Mouse (Mus musculus): Measurements from ENCODE around the gene Gm1113. TPM values are rescaled to one million over a fixed set of nuclear protein-coding genes. Genes with fewer than 3 reads are reported as not detected.
A peak's percentile ranks its signal among the peaks of the same experiment; 100 is the strongest.

The Gm1113 gene
- polyA plus RNA-seq, 1 experiment from 2014 or later = not detected

DNA sequence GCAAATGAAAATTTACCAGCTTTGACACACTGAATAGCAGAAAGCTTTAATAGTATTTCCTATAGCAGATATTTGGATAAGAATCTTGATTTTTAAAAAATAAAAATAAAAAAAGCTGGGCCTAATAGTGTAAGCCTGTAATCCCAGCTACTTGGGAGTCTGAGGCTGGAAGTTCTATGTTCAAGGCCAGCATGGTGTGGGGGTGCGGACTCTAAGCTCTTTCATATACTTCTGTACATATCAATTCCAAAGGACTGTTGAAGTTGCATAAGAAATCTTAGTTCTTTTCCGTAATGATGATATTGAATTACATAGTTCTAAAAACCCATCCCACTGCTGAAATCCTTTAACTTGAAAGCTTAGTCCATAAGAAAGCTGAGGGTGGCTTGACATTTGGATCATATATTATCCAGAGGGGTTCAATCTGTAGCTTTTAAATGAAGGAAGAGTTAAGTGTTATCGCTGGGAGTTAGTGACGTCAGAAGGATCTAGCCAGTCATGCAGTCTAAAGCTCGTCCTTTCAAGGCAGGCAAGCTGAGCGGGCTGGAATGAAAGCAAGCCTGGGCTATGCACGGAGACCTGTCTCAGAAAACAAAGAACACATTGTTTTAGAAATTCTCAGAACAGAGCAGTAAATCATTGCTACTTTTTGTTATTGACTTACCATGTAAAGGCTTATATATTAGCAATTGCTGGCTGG lies 24.9 kb downstream of the Gm1113 start:
- Histone ChIP-seq H3K9ac (ENCODE audit: low read depth, low read length) (no peak overlapping the region), H3K27me3 (replicated peaks; ENCODE audit: control insufficient read depth, insufficient read depth, low read length) (no peaks in the 10 kb centered on the region), H3K4me3 (ENCODE audit: low read length) (no peak overlapping the region), H3K4me1 (ENCODE audit: control insufficient read depth, insufficient read depth, low read length) (no peaks in the 10 kb centered on the region), H3K9me3 (ENCODE audit: control insufficient read depth, low read length) (no peaks in the 10 kb centered on the region), H3K4me2 (ENCODE audit: low read depth, low read length) (no peak overlapping the region), H3K36me3 (ENCODE audit: control insufficient read depth, insufficient read depth, low read length) (no peaks in the 10 kb centered on the region), H3K27ac (ENCODE audit: low read length) (peak overlapping the region; percentile 26; the same call in 1 of the 2 replicates)
- peak; percentile 91 for ATAC-seq
- WGBS = 47% methylated on average over 7 of the region's 7 CpGs

DNA sequence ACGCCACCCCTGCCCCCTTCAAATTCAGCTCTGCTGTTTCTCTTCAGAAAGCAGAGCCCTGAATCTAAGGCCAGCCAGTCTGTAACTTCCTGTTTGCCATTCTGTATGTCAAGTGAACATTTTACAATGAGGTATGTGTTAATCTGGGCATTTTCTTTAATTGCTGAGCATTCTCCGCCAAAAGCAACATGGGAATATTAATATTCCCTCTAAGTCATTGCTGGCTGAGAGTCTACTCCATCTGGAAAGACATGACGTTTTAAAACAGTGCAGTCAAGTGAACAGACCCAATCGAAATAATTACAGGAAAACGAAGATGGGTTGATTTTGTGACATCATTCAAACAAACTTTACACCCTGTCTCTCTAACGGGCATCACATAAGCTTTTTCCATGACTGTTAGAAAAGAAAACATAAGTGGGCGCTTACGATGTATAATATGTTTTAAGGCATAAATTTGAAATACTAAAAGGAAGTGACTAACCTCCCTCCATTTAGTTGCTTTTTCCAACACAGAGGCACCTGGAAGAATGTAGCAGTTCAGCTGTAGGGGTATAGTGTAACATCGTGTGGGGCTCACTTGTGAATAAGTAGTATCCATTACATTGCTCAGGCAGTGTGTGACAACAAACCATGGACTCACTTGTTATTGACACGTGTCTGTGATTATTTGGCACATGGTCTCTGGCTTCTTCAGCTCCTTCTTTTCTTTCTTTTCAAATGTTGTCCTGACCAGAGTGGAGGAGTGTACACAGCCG lies 26.8 kb downstream of the Gm1113 start:
- H3K9ac ChIP-seq (ENCODE audit: low read depth, low read length) = no peak overlapping the region
- H3K4me3 ChIP-seq (ENCODE audit: low read length) = no peak overlapping the region
- H3K36me3 ChIP-seq (ENCODE audit: control insufficient read depth, insufficient read depth, low read length) = 0 out of 2 replicates have a peak, but pooled peaks cover 2% of the 10 kb centered on the region
- no peaks in the 10 kb centered on the region for H3K4me1 ChIP-seq (ENCODE audit: control insufficient read depth, insufficient read depth, low read length)
- H3K9me3 ChIP-seq (ENCODE audit: control insufficient read depth, low read length) = no peaks in the 10 kb centered on the region
- 84% methylated on average over 11 of the region's 11 CpGs for WGBS
- no peaks in the 10 kb centered on the region for H3K27me3 ChIP-seq (replicated peaks; ENCODE audit: control insufficient read depth, insufficient read depth, low read length)
- H3K27ac ChIP-seq (ENCODE audit: low read length) = no peak overlapping the region
- H3K4me2 ChIP-seq (ENCODE audit: low read depth, low read length) = no peak overlapping the region
- ATAC-seq = no peak

- Histone ChIP-seq H3K9ac (ENCODE audit: low read depth, low read length) (no peak overlapping the region), H3K4me1 (ENCODE audit: control insufficient read depth, insufficient read depth, low read length) (no peaks in the 10 kb centered on the region), H3K36me3 (ENCODE audit: control insufficient read depth, insufficient read depth, low read length) (0 out of 2 replicates have a peak, but pooled peaks cover 2% of the 10 kb centered on the region), H3K4me3 (ENCODE audit: low read length) (no peak overlapping the region), H3K9me3 (ENCODE audit: control insufficient read depth, low read length) (no peaks in the 10 kb centered on the region), H3K4me2 (ENCODE audit: low read depth, low read length) (no peak overlapping the region), H3K27me3 (replicated peaks; ENCODE audit: control insufficient read depth, insufficient read depth, low read length) (no peaks in the 10 kb centered on the region), H3K27ac (ENCODE audit: low read length) (no peak overlapping the region)
- 80% methylated on average over 4 of the region's 4 CpGs for WGBS
- ATAC-seq = no peak
Measured at GRCm38 (mm10) chr9:35488496-35488895, 29.6 kb downstream of the Gm1113 start.

DNA sequence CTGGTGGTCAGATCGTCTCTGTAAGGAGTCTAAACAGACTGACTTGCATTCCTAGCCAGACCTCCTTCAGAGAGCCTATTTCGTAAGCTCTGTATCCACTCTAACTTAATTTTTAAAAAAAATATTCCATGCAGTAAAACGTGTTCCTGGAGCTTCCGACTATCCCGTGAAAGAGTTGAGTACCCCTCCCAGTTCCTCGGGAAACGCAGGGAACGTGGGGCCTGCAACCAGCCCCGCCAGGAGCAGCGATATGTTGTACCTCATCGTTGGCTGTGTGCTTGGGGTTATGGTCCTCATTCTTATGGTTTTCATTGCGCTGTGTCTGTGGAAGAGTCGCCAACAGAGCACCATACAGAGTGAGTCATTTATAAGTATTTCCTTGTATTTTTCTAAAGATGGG lies 31.5 kb downstream of the Gm1113 start:
- no peak for ATAC-seq
- Histone ChIP-seq H3K9ac (ENCODE audit: low read depth, low read length) (no peak overlapping the region), H3K9me3 (ENCODE audit: control insufficient read depth, low read length) (no peaks in the 10 kb centered on the region), H3K4me2 (ENCODE audit: low read depth, low read length) (no peak overlapping the region), H3K4me3 (ENCODE audit: low read length) (no peak overlapping the region), H3K27ac (ENCODE audit: low read length) (no peak overlapping the region), H3K36me3 (ENCODE audit: control insufficient read depth, insufficient read depth, low read length) (0 out of 2 replicates have a peak, but pooled peaks cover 2% of the 10 kb centered on the region), H3K27me3 (replicated peaks; ENCODE audit: control insufficient read depth, insufficient read depth, low read length) (no peaks in the 10 kb centered on the region), H3K4me1 (ENCODE audit: control insufficient read depth, insufficient read depth, low read length) (no peaks in the 10 kb centered on the region)
- 77% methylated on average over 13 of the region's 13 CpGs for WGBS

- Histone ChIP-seq H3K27ac (ENCODE audit: low read length) (no peak overlapping the region), H3K4me3 (ENCODE audit: low read length) (no peak overlapping the region), H3K36me3 (ENCODE audit: control insufficient read depth, insufficient read depth, low read length) (0 out of 2 replicates have a peak, but pooled peaks cover 2% of the 10 kb centered on the region), H3K9me3 (ENCODE audit: control insufficient read depth, low read length) (no peaks in the 10 kb centered on the region), H3K27me3 (replicated peaks; ENCODE audit: control insufficient read depth, insufficient read depth, low read length) (no peaks in the 10 kb centered on the region), H3K4me2 (ENCODE audit: low read depth, low read length) (no peak overlapping the region), H3K4me1 (ENCODE audit: control insufficient read depth, insufficient read depth, low read length) (no peaks in the 10 kb centered on the region), H3K9ac (ENCODE audit: low read depth, low read length) (no peak overlapping the region)
- WGBS = 78% methylated on average over 3 of the region's 3 CpGs
- ATAC-seq = no peak
Measured at GRCm38 (mm10) chr9:35483949-35484348, 34.1 kb downstream of the Gm1113 start.

GRCm38 (mm10) chr9:35482014-35482898 lies 35.8 kb downstream of the Gm1113 start:
- no peaks in the 10 kb centered on the region for H3K9me3 ChIP-seq (ENCODE audit: control insufficient read depth, low read length)
- no peak for ATAC-seq
- H3K4me2 ChIP-seq (ENCODE audit: low read depth, low read length) = no peak overlapping the region
- H3K36me3 ChIP-seq (ENCODE audit: control insufficient read depth, insufficient read depth, low read length) = 0 out of 2 replicates have a peak, but pooled peaks cover 2% of the 10 kb centered on the region
- 62% methylated on average over 13 of the region's 13 CpGs for WGBS
- no peak overlapping the region for H3K9ac ChIP-seq (ENCODE audit: low read depth, low read length)
- H3K27me3 ChIP-seq (replicated peaks; ENCODE audit: control insufficient read depth, insufficient read depth, low read length) = no peaks in the 10 kb centered on the region
- no peaks in the 10 kb centered on the region for H3K4me1 ChIP-seq (ENCODE audit: control insufficient read depth, insufficient read depth, low read length)
- H3K4me3 ChIP-seq (ENCODE audit: low read length) = no peak overlapping the region
- no peak overlapping the region for H3K27ac ChIP-seq (ENCODE audit: low read length)

GRCm38 (mm10) chr9:35479456-35479855 lies 38.6 kb downstream of the Gm1113 start:
- Histone ChIP-seq H3K4me3 (ENCODE audit: low read length) (no peak overlapping the region), H3K27ac (ENCODE audit: low read length) (no peak overlapping the region), H3K9me3 (ENCODE audit: control insufficient read depth, low read length) (no peaks in the 10 kb centered on the region), H3K36me3 (ENCODE audit: control insufficient read depth, insufficient read depth, low read length) (no peaks in the 10 kb centered on the region; the same call in 1 of the 2 replicates), H3K4me2 (ENCODE audit: low read depth, low read length) (no peak overlapping the region), H3K9ac (ENCODE audit: low read depth, low read length) (no peak overlapping the region), H3K27me3 (replicated peaks; ENCODE audit: control insufficient read depth, insufficient read depth, low read length) (no peaks in the 10 kb centered on the region), H3K4me1 (ENCODE audit: control insufficient read depth, insufficient read depth, low read length) (no peaks in the 10 kb centered on the region)
- no peak for ATAC-seq
- 90% methylated on average over 6 of the region's 6 CpGs for WGBS

DNA sequence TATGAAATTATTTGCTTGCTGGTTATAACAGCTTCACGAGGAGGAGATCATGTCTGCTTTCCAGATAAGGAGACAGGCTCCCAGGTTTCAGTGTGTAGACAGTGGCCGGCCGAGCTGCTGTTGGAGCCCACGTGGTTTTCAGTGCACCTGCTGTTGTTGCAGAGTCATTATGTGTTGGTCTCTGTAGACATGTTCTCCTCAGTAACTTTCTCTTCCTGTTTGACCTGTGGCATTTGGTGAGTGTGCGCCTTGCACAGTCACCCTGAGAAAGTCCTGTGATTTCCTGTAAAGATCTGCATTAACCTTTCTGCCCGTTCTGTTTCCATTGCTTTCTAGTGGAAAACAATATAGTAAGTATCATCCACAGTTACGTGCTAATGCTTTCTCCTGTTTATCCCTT lies 42.7 kb downstream of the Gm1113 start:
- no peak for ATAC-seq
- Histone ChIP-seq H3K27me3 (replicated peaks; ENCODE audit: control insufficient read depth, insufficient read depth, low read length) (no peaks in the 10 kb centered on the region), H3K9me3 (ENCODE audit: control insufficient read depth, low read length) (no peaks in the 10 kb centered on the region), H3K27ac (ENCODE audit: low read length) (no peak overlapping the region), H3K9ac (ENCODE audit: low read depth, low read length) (no peak overlapping the region), H3K4me3 (ENCODE audit: low read length) (no peak overlapping the region), H3K4me2 (ENCODE audit: low read depth, low read length) (no peak overlapping the region), H3K4me1 (ENCODE audit: control insufficient read depth, insufficient read depth, low read length) (no peaks in the 10 kb centered on the region), H3K36me3 (ENCODE audit: control insufficient read depth, insufficient read depth, low read length) (no peaks in the 10 kb centered on the region; the same call in none of the 2 replicates)
- 81% methylated on average over 7 of the region's 7 CpGs for WGBS
